Mouse (Mus musculus) liver, embryonic 16.5 days (tissue): ENCODE results near the gene Slc7a5. TPM values are rescaled to one million over a fixed set of nuclear protein-coding genes. Genes with fewer than 3 reads are reported as not detected.

Source experiments
- ATAC-seq: fragments of 200-750 bp; cut with Nextera tagmentation; 2 replicates; pipeline ENCODE4 v1.8.0; 2017; ENCODE audit warnings: low read depth, mild to moderate bottlenecking, moderate number of reproducible peaks, moderate library complexity
- H3K27ac ChIP-seq: fragments of 300-500 bp; sonication (generic); 2 replicates; pipeline ENCODE4 v1.5.1; 2014; ENCODE audit warnings: mild to moderate bottlenecking, low read length
- H3K27me3 ChIP-seq: fragments of 300-500 bp; sonication (generic); 2 replicates; pipeline ENCODE4 v1.6.1; 2014; ENCODE audit warnings: low read depth, low read length, mixed read lengths; ENCODE audit not compliant: control insufficient read depth, insufficient read depth
- H3K36me3 ChIP-seq: fragments of 300-500 bp; sonication (generic); 2 replicates; pipeline ENCODE4 v1.6.1; 2014; ENCODE audit warnings: mild to moderate bottlenecking; ENCODE audit not compliant: control insufficient read depth, insufficient read depth
- H3K4me1 ChIP-seq: fragments of 300-500 bp; sonication (generic); 2 replicates; pipeline ENCODE4 v1.6.1; 2014; ENCODE audit warnings: low read depth, low read length, mixed read lengths; ENCODE audit not compliant: control insufficient read depth
- H3K4me2 ChIP-seq: fragments of 300-500 bp; sonication (generic); 2 replicates; pipeline ENCODE4 v1.6.1; 2014; ENCODE audit warnings: low read depth, low read length, mixed read lengths
- H3K4me3 ChIP-seq: fragments of 300-500 bp; sonication (generic); 2 replicates; pipeline ENCODE4 v1.5.1; 2014; ENCODE audit warnings: low read depth, mild to moderate bottlenecking, low read length
- H3K9ac ChIP-seq: fragments of 300-500 bp; sonication (generic); 2 replicates; pipeline ENCODE4 v1.6.1; 2014; ENCODE audit warnings: low read depth, low read length
- H3K9me3 ChIP-seq: fragments of 300-500 bp; sonication (generic); replicated peaks from 2 replicates; pipeline ENCODE4 v1.6.1; 2016; ENCODE audit warnings: low read length; ENCODE audit not compliant: control insufficient read depth
- WGBS: fragments of 180-500 bp; shearing (Covaris S2); extraction: QIAGEN DNeasy Blood & Tissue Kit; methylation state at CpG from one replicate; pipeline ENCODE4 v1.1.7; 2014; ENCODE audit not compliant: insufficient replicate concordance; 5-methylcytosine and 5-hydroxymethylcytosine counted together
- polyA plus RNA-seq: library from polyadenylated mRNA; unstranded; fragments of >200 nt; fragmentation: Nextera tagmentation; extraction: Ambion mirVana; gene quantifications from 2 replicates; pipeline ENCODE4 v1.2.1, GENCODE M21; 2015

Gene Slc7a5
- polyA plus RNA-seq, 1 experiment from 2014 or later: 36.9 TPM

DNA sequence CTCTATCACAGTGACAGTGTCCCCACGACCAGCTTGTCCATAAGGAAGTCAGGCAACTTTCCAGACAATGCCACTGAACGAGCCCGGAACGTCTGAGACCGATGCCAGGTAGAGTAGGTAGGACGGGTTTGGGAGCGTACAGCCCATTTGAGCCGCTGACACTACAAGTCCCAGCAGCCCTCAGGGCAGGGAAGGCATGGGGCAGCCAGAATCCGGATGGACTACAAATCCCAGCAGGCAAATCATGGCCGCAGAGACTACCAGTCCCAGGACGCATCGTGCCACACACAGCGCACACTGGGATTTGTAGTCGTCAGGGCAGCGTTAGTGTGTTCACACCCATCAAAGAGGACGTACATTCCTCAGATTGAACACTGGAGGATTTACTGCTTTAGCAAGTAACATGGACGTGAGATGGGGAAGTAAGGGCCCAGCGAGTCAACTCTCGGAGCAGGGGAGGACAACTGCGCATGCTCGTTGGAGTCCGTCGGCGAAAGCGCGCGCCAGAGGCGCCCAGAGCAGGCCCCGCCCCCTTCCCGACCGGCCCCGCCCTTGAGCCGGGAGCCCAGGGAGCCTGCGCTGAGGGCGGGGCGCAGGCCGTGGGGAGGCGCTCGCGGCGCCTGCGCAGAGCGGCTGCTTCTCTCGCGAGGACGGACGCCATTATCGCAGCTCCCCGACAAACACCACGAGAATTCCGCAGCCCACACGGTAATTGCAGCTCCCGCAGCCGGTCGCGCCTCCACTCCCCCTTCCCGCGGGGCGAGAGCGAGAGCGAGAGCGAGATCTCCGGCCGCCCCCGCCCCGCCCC lies 42.7 kb upstream of the Slc7a5 start:
- Histone ChIP-seq H3K36me3 (no peaks in the 10 kb centered on the region), H3K9ac (peak overlapping the region; percentile 97), H3K4me3 (peak overlapping the region; percentile 90), H3K4me2 (peak overlapping the region; percentile 81), H3K27me3 (no peaks in the 10 kb centered on the region), H3K27ac (peak overlapping the region; percentile 96), H3K9me3 (no peaks in the 10 kb centered on the region), H3K4me1 (peaks cover 64% of the 10 kb centered on the region)
- WGBS: 0% methylated on average over 62 of the region's 66 CpGs
- ATAC-seq: peak; percentile 91

DNA sequence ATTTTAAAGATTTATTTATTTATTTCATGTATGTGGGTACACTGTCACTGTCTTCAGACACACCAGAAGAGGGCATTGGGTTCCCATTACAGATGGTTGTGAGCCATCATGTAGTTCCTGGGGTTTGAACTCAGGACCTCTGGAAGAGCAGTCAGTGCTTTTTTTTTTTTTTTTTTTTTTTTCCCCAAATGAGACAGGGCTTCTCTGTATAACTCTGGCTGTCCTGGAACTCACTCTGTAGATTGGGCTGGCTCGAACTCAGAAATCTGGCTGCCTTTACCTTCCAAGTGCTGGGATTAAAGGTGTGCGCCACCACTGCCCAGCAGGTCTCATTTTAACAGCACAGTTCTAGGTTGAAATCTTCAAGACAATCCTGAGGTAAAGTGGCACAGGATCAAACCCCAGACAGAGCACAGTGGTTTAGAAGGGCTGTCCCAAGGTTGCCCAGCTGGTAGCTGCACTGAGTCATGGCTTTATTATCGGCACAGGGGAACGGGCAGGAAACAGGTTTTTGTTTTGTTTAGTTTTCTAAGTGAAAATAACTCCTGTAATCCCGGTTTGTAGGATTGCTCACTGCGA lies 41.8 kb upstream of the Slc7a5 start, which contains the start of gene Banp:
Gene Banp, plus strand, starts transcription at position 529 of the 579 bp plus-strand sequence.
- 45% methylated on average over 6 of the region's 6 CpGs for WGBS
- Histone ChIP-seq H3K4me1 (peaks cover 59% of the 10 kb centered on the region), H3K9me3 (no peaks in the 10 kb centered on the region), H3K27me3 (no peaks in the 10 kb centered on the region), H3K27ac (peak within 1 kb of the TSS; percentile 96), H3K4me2 (peak within 1 kb of the TSS; percentile 94), H3K9ac (peak within 1 kb of the TSS; percentile 97), H3K36me3 (no peaks in the 10 kb centered on the region), H3K4me3 (peak within 1 kb of the TSS; percentile 90)
- no peak for ATAC-seq

GRCm38 (mm10) chr8:121948321-121949145 lies 41.0 kb upstream of the Slc7a5 start:
- Histone ChIP-seq H3K9ac (peak overlapping the region; percentile 74), H3K27me3 (no peaks in the 10 kb centered on the region), H3K4me3 (peak overlapping the region; percentile 63), H3K36me3 (no peaks in the 10 kb centered on the region), H3K27ac (peak overlapping the region; percentile 92), H3K4me1 (peaks cover 51% of the 10 kb centered on the region), H3K9me3 (no peaks in the 10 kb centered on the region), H3K4me2 (peak overlapping the region; percentile 94)
- 48% methylated on average over 19 of the region's 19 CpGs for WGBS
- no peak for ATAC-seq

DNA sequence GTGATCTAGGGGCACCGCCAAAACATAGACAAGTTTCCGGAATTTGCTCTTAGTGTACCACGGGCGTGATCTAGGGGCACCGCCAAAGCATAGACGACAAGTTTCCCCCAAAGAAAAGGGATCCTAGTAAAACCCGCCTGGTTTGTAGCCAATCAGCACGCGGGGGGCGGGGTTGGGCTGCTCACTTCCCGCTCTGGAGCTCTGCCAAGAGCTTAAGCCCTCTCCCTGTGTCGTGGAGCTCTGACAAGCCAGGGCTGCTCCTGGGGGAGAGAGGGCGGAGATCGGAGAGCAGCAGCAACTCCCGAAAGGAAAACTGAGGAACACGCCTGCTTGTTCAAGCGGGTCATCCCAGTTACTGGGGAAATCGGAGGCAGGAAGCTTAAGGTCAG lies 40.3 kb upstream of the Slc7a5 start:
- H3K9ac ChIP-seq: peak overlapping the region; percentile 74
- peak; percentile 31 for ATAC-seq
- H3K27me3 ChIP-seq: no peaks in the 10 kb centered on the region
- H3K36me3 ChIP-seq: no peaks in the 10 kb centered on the region
- no peaks in the 10 kb centered on the region for H3K9me3 ChIP-seq
- under 1% methylated on average over 18 of the region's 18 CpGs for WGBS
- H3K4me3 ChIP-seq: peak overlapping the region; percentile 63
- H3K27ac ChIP-seq: peak overlapping the region; percentile 92
- peaks cover 45% of the 10 kb centered on the region for H3K4me1 ChIP-seq
- peak overlapping the region; percentile 94 for H3K4me2 ChIP-seq

- peak overlapping the region; percentile 94 for H3K4me2 ChIP-seq
- no peak for ATAC-seq
- H3K4me1 ChIP-seq: peaks cover 39% of the 10 kb centered on the region
- peak overlapping the region; percentile 92 for H3K27ac ChIP-seq
- no peaks in the 10 kb centered on the region for H3K9me3 ChIP-seq
- H3K27me3 ChIP-seq: no peaks in the 10 kb centered on the region
- WGBS: 32% methylated on average over 19 of the region's 19 CpGs
- peak overlapping the region; percentile 63 for H3K4me3 ChIP-seq
- no peaks in the 10 kb centered on the region for H3K36me3 ChIP-seq
- peak overlapping the region; percentile 74 for H3K9ac ChIP-seq
These were observed 39.7 kb upstream of the Slc7a5 start for GRCm38 (mm10) chr8:121947047-121947752.

DNA sequence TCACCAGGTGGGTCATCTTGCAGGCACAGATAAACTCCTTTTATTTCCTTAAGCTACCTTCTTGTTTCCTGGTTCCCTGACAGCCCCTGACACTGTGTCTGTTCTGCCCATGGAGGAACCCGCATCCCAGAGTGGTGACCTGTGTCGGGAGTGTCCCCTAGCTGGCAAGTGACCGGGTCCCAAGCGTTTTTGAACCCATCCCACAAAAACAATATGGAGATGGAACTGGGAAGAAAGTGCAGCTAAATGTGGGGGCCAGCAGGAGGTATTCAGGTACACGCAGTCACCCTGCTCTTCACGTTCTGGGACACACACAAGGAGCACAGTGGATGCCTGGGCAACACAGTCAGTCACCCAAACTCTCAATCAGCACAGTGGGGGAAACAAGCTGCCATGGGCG lies 38.9 kb upstream of the Slc7a5 start:
- Histone ChIP-seq H3K9me3 (no peaks in the 10 kb centered on the region), H3K36me3 (no peaks in the 10 kb centered on the region), H3K27me3 (no peaks in the 10 kb centered on the region), H3K4me3 (no peak overlapping the region), H3K4me2 (no peak overlapping the region), H3K9ac (no peak overlapping the region), H3K27ac (no peak overlapping the region), H3K4me1 (peaks cover 31% of the 10 kb centered on the region)
- WGBS: 75% methylated on average over 7 of the region's 7 CpGs
- ATAC-seq: no peak

DNA sequence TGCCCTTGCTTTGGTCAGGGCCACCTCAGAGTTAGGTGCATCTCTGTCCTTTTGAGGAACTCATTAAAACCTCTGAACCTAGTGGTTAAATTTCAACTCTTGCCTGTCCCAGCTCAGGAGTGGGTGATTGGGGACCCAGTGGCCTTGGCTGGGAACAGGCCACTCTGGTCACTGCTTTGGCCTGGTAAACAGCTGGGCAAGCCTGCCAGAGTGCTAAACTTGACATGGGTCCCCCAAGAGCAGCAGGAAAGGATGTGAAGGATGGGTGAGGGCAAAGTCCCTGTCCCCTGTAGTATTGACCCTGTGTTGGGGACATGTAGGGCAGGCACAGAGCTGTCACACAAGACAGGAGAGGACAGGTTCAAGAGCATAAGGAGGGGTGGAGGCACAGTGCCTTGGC lies 37.3 kb upstream of the Slc7a5 start, which contains the start of gene Car5a:
Gene Car5a, minus strand, starts transcription at position 74 of the 400 bp plus-strand sequence.
- Histone ChIP-seq H3K36me3 (no peaks in the 10 kb centered on the region), H3K4me3 (peak within 1 kb of the TSS; percentile 22), H3K4me2 (peak within 1 kb of the TSS; percentile 36), H3K27ac (peak within 1 kb of the TSS; percentile 80), H3K4me1 (peaks cover 31% of the 10 kb centered on the region), H3K9me3 (no peaks in the 10 kb centered on the region), H3K9ac (peak within 1 kb of the TSS; percentile 34), H3K27me3 (no peaks in the 10 kb centered on the region)
- peak; percentile 40 for ATAC-seq

- Histone ChIP-seq H3K4me3 (peak overlapping the region; percentile 22; the same call in 1 of the 2 replicates), H3K36me3 (peaks cover 1% of the 10 kb centered on the region; the same call in 1 of the 2 replicates), H3K9ac (peak overlapping the region; percentile 34; the same call in 1 of the 2 replicates), H3K4me2 (peak overlapping the region; percentile 36), H3K4me1 (peaks cover 22% of the 10 kb centered on the region), H3K9me3 (no peaks in the 10 kb centered on the region), H3K27ac (peak overlapping the region; percentile 29; the same call in 1 of the 2 replicates), H3K27me3 (no peaks in the 10 kb centered on the region)
- no peak for ATAC-seq
- 76% methylated on average over 8 of the region's 8 CpGs for WGBS
These were observed 36.2 kb upstream of the Slc7a5 start for GRCm38 (mm10) chr8:121943716-121944115.
